Mouse (Mus musculus) forebrain, postnatal 0 days (tissue): Measurements from ENCODE around the gene Ptprd. TPM values are rescaled to one million over a fixed set of nuclear protein-coding genes. Genes with fewer than 3 reads are reported as not detected.
"Not testable (repeated sequence)": the region's sequence is repeated elsewhere in the genome, so short reads cannot be mapped to it uniquely, and the experiment has no call there.

ENCODE experiments used
- ATAC-seq: fragments of 200-750 bp; cut with Nextera tagmentation; 2 replicates; pipeline ENCODE4 v1.8.0; 2017; ENCODE audit warnings: mild to moderate bottlenecking, moderate library complexity
- DNase-seq: peaks from one replicate; pipeline ENCODE4 v3.0.0-alpha.2; 2015
- H3K27ac ChIP-seq: fragments of 300-500 bp; sonication (generic); 2 replicates; pipeline ENCODE4 v1.5.1; 2014; ENCODE audit warnings: low read depth, mild to moderate bottlenecking, antibody characterized with exemption, low read length, moderate library complexity, mixed read lengths
- H3K27me3 ChIP-seq: fragments of 300-500 bp; sonication (generic); 2 replicates; pipeline ENCODE4 v1.6.1; 2014; ENCODE audit warnings: mild to moderate bottlenecking, low read length, mixed read lengths; ENCODE audit not compliant: insufficient read depth
- H3K36me3 ChIP-seq: fragments of 300-500 bp; sonication (generic); 2 replicates; pipeline ENCODE4 v1.6.1; 2014; ENCODE audit warnings: mild to moderate bottlenecking, moderate library complexity; ENCODE audit not compliant: insufficient read depth
- H3K4me1 ChIP-seq: fragments of 300-500 bp; sonication (generic); 2 replicates; pipeline ENCODE4 v1.6.1; 2014; ENCODE audit warnings: antibody characterized with exemption; ENCODE audit not compliant: insufficient read depth
- H3K4me2 ChIP-seq: fragments of 300-500 bp; sonication (generic); 2 replicates; pipeline ENCODE4 v1.6.1; 2014; ENCODE audit warnings: low read depth, mild to moderate bottlenecking, moderate library complexity
- H3K4me3 ChIP-seq: fragments of 300-500 bp; sonication (generic); 2 replicates; pipeline ENCODE4 v1.5.1; 2014; ENCODE audit warnings: low read depth, low read length, mixed read lengths
- H3K9ac ChIP-seq: fragments of 300-500 bp; sonication (generic); 2 replicates; pipeline ENCODE4 v1.6.1; 2014; ENCODE audit warnings: mild to moderate bottlenecking
- H3K9me3 ChIP-seq: fragments of 300-500 bp; sonication (generic); 2 replicates; pipeline ENCODE4 v1.6.1; 2016; ENCODE audit warnings: low read length
- CTCF ChIP-seq: sonication (generic); IDR thresholded peaks from 2 replicates; pipeline ENCODE4 v1.5.1; 2016; ENCODE audit warnings: antibody characterized with exemption, control low read depth, low read depth
- WGBS: fragments of 180-500 bp; shearing (Covaris S2); extraction: QIAGEN DNeasy Blood & Tissue Kit; methylation state at CpG from one replicate; pipeline ENCODE4 v1.1.7; 2014; 5-methylcytosine and 5-hydroxymethylcytosine counted together
- polyA plus RNA-seq: library from polyadenylated mRNA; unstranded; fragments of >200 nt; fragmentation: Nextera tagmentation; extraction: Ambion mirVana; gene quantifications from 2 replicates; pipeline ENCODE4 v1.2.1, GENCODE M21; 2015
- total RNA-seq: library from RNA; depleted of rRNA; stranded (reverse); fragments of >200 nt; gene quantifications from 2 replicates; pipeline ENCODE4 v1.2.3, GENCODE M21; 2014

The Ptprd gene
- total and polyA plus RNA-seq, 2 experiments from 2014 or later, result 58.3 to 120 TPM

DNA sequence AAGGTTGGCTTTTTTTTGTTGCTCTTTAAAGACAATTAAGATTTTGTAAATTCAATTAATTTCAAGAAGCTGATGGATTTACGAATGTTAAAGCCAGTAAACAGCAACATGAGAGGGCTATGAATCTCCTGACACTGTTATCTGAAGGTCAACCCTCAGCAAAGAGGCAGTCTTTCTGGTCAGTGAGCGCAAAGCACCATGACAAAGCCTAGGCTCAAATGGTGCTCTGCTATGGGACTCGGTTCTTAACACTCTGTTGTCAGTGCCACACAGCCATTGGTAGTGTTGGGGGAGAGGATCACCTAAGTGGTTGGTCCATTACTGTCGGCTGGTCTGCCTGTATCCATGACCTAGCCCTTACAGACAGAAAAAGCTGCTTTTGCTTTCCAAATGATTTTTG is 1767.0 kb downstream of the Ptprd start:
- H3K27me3 ChIP-seq, result no peaks in the 10 kb centered on the region
- H3K27ac ChIP-seq, result no peak overlapping the region
- no peaks in the 10 kb centered on the region for H3K4me1 ChIP-seq
- H3K4me2 ChIP-seq, result no peak overlapping the region
- TF ChIP-seq CTCF, result no peak
- H3K9me3 ChIP-seq, result no peaks in the 10 kb centered on the region
- DNase-seq (no peak), ATAC-seq (no peak)
- H3K36me3 ChIP-seq, result no peaks in the 10 kb centered on the region
- WGBS, result 79% methylated on average over 4 of the region's 4 CpGs
- H3K4me3 ChIP-seq, result no peak overlapping the region
- no peak overlapping the region for H3K9ac ChIP-seq

GRCm38 (mm10) chr4:76443553-76443952 is 1768.2 kb downstream of the Ptprd start:
- H3K9ac ChIP-seq, result no peak overlapping the region
- H3K9me3 ChIP-seq, result no peaks in the 10 kb centered on the region
- WGBS, result 82% methylated on average over 4 of the region's 4 CpGs
- H3K36me3 ChIP-seq, result no peaks in the 10 kb centered on the region
- no peak for DNase-seq
- TF ChIP-seq CTCF, result no peak
- H3K27ac ChIP-seq, result no peak overlapping the region
- no peaks in the 10 kb centered on the region for H3K4me1 ChIP-seq
- no peaks in the 10 kb centered on the region for H3K27me3 ChIP-seq
- no peak overlapping the region for H3K4me3 ChIP-seq
- ATAC-seq, result no peak
- H3K4me2 ChIP-seq, result no peak overlapping the region

GRCm38 (mm10) chr4:76440791-76441364 is 1770.9 kb downstream of the Ptprd start:
- TF ChIP-seq CTCF, result no peak

DNA sequence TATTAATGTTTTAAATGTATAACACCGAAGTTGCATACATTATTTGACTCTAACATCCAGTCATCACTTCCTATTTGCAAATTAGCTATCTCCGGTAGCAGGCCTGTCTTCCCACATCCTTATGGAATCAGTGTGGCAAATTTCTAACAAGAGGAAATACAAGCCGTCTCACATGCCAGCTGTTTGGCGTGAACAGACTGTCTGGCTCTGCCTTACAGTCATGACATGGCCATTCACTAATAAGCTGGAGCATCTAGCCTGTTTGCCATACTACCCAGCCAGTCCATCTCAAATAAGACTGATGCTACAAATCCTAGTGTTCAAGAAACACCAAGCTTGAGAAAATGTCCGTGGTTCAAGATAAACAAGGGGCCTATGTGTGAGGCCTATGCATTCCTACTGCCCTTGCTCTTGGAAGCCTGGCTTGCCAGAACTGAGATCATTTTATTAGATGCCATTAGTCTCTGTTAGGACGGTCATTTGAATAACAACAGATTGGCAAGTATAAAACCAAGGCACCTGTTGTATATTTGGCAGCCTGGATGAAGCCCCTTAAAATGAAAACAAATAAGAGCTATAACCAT is 1773.2 kb downstream of the Ptprd start:
- H3K9me3 ChIP-seq, result no peaks in the 10 kb centered on the region
- no peaks in the 10 kb centered on the region for H3K27me3 ChIP-seq
- WGBS, result 41% methylated on average over 6 of the region's 6 CpGs
- no peak for DNase-seq
- H3K4me3 ChIP-seq, result no peak overlapping the region
- no peak overlapping the region for H3K9ac ChIP-seq
- H3K36me3 ChIP-seq, result no peaks in the 10 kb centered on the region
- ATAC-seq, result no peak
- no peak for TF ChIP-seq CTCF
- H3K4me2 ChIP-seq, result no peak overlapping the region
- H3K4me1 ChIP-seq, result peaks cover 9% of the 10 kb centered on the region; the same call in 1 of the 2 replicates
- no peak overlapping the region for H3K27ac ChIP-seq

More at GRCm38 (mm10) chr4:76440791-76441364, 1770.9 kb downstream of the Ptprd start:
- H3K4me3 ChIP-seq, result no peak overlapping the region
- ATAC-seq, result no peak
- no peaks in the 10 kb centered on the region for H3K27me3 ChIP-seq
- DNase-seq, result no peak
- no peak overlapping the region for H3K27ac ChIP-seq
- H3K9me3 ChIP-seq, result no peaks in the 10 kb centered on the region
- H3K36me3 ChIP-seq, result no peaks in the 10 kb centered on the region
- no peak overlapping the region for H3K9ac ChIP-seq
- 22% methylated on average over 6 of the region's 6 CpGs for WGBS
- no peak overlapping the region for H3K4me2 ChIP-seq
- peaks cover 8% of the 10 kb centered on the region; the same call in 1 of the 2 replicates for H3K4me1 ChIP-seq

- H3K9me3 ChIP-seq, result no peaks in the 10 kb centered on the region
- no peak overlapping the region for H3K4me2 ChIP-seq
- peaks cover 9% of the 10 kb centered on the region; the same call in 1 of the 2 replicates for H3K4me1 ChIP-seq
- H3K9ac ChIP-seq, result no peak overlapping the region
- 62% methylated on average over 4 of the region's 4 CpGs for WGBS
- H3K27ac ChIP-seq, result no peak overlapping the region
- TF ChIP-seq CTCF, result no peak
- H3K27me3 ChIP-seq, result no peaks in the 10 kb centered on the region
- H3K36me3 ChIP-seq, result no peaks in the 10 kb centered on the region
- no peak for ATAC-seq
- H3K4me3 ChIP-seq, result no peak overlapping the region
- DNase-seq, result no peak
Measured at GRCm38 (mm10) chr4:76438068-76438467, 1773.7 kb downstream of the Ptprd start.

DNA sequence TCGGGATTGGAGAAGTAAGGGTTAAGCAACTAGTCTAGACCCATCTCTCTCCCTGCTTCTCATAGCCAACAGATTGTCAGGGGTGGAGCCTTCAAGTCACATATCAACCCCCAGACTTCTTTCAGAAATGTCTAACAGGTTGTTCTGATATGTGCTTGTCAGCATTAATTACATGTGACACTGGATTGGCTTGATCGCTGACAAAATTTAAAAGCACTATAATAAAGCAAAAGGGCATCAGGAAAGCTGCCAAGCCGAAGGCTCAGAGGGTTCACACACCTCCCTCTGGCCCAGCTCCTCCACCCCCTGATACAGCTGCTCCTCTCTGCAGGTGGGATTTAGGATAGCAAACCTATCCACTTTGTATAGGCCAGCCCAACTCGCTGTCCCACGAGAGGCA is 1775.8 kb downstream of the Ptprd start:
- Histone ChIP-seq H3K9me3 (no peaks in the 10 kb centered on the region), H3K27me3 (no peaks in the 10 kb centered on the region), H3K36me3 (no peaks in the 10 kb centered on the region), H3K9ac (no peak overlapping the region), H3K4me1 (peaks cover 9% of the 10 kb centered on the region; the same call in 1 of the 2 replicates), H3K4me2 (no peak overlapping the region), H3K27ac (no peak overlapping the region), H3K4me3 (no peak overlapping the region)
- ATAC-seq, result peak; percentile 20; the same call in 1 of the 2 replicates
- DNase-seq, result no peak
- no peak for TF ChIP-seq CTCF
- WGBS, result 46% methylated on average over 5 of the region's 5 CpGs

DNA sequence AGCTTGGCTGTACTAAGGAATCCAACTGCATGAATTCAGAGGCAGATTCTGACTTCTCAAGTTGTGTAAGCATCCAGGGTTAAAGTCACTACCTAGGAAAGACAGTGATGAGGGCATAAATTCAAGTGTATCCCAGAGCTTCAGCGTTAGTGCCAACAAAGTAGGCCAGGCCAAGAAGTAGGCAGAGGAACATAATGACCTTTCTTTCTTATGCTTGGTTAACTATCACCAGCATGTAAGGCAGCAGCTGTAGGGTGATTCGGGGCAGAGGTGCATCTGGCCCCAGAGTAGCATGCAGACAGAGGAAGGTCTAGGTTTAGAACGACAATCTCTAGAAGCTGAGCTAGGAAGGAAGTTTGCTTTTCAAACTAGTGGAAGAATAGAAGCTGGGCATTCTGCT is 1782.0 kb downstream of the Ptprd start:
- Histone ChIP-seq H3K4me3 (no peak overlapping the region), H3K9me3 (no peaks in the 10 kb centered on the region), H3K36me3 (no peaks in the 10 kb centered on the region), H3K4me1 (no peaks in the 10 kb centered on the region), H3K27me3 (no peaks in the 10 kb centered on the region), H3K27ac (no peak overlapping the region), H3K4me2 (no peak overlapping the region), H3K9ac (no peak overlapping the region)
- ATAC-seq, result no peak
- no peak for TF ChIP-seq CTCF
- no peak for DNase-seq
- 45% methylated on average over 3 of the region's 3 CpGs for WGBS

DNA sequence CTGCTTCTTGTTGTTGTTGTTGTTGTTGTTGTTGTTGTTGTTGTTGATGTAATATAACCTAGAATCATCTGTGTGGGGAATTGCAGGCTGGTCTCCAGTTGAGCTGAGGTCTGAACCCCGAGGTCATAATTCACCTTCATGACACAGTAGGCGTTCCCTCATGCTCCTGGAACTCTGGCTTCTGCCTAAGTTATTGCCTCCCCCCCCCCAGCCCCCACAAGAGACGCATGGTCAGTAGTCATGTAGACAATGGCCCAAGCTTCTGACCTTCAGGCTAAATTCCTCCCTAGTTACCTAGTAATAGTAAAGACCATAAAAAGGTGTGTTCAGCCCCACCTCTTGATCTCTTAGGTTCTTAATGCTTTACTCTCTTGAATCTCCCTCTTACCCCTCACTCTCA is 1784.7 kb downstream of the Ptprd start:
- not testable (repeated sequence) for H3K4me2 ChIP-seq, H3K4me3 ChIP-seq, ATAC-seq, H3K9ac ChIP-seq, H3K27me3 ChIP-seq, H3K9me3 ChIP-seq, DNase-seq, H3K27ac ChIP-seq, H3K36me3 ChIP-seq, H3K4me1 ChIP-seq
- WGBS, result 93% methylated on average over 3 of the region's 3 CpGs
